Mouse (Mus musculus) CD4-positive naive resting alpha-beta T cell, adult 76 days (primary cell): Measurements from ENCODE around the gene 4933436I01Rik. TPM values are rescaled to one million over a fixed set of nuclear protein-coding genes. Genes with fewer than 3 reads are reported as not detected.

Source experiments
- total RNA-seq: library from RNA; stranded (reverse); gene quantifications from one replicate; pipeline ENCODE4 v1.2.4, GENCODE M21; 2023

The 4933436I01Rik gene
- total RNA-seq, result not detected

GRCm38 (mm10) chrX:67921350-67921749 lies at the start of gene 4933436I01Rik:
Gene 4933436I01Rik (minus strand): TSS chrX:67921450.

Other genes starting within 250 kb of the 4933436I01Rik start
- gene Gm1140, start 227.9 kb downstream of the 4933436I01Rik start, total RNA-seq, result not detected
- gene Gm14692, start 225.8 kb downstream of the 4933436I01Rik start, total RNA-seq, result not detected